Mouse (Mus musculus): ENCODE results near the gene Dst. TPM values are rescaled to one million over a fixed set of nuclear protein-coding genes. Genes with fewer than 3 reads are reported as not detected.

The Dst gene
- polyA plus RNA-seq, 1 experiment from 2014 or later: 23.5 TPM

DNA sequence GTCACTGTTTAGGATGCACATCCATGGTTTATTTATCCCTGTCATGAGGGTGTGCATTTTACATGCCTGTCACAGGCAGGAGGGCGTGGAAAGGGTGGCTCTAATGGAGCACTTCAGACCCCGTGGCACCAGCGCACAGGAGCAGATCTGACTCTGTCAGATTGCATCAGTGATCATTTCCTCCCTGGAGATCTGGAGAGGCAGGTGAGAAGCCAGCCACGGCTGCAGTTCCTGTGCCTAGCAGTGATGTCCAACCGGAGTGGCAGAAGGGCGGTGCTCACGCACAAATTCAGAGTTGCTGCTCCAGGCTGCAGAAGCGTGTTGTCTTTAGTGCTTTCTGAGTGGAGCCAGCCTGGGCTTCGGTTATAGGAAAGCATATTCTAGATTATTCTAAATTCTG, 86.2 kb downstream of the Dst start:
- no peak overlapping the region for H3K27ac ChIP-seq
- H3K9me3 ChIP-seq: no peaks in the 10 kb centered on the region
- H3K4me3 ChIP-seq: no peak overlapping the region
- H3K36me3 ChIP-seq: no peaks in the 10 kb centered on the region
- WGBS: 37% methylated on average over 9 of the region's 9 CpGs
- H3K9ac ChIP-seq: no peak overlapping the region
- ATAC-seq (ENCODE audit: low FRiP score, low read depth): no peak
- H3K27me3 ChIP-seq: no peaks in the 10 kb centered on the region
- H3K4me2 ChIP-seq (replicated peaks): no peak overlapping the region
- H3K4me1 ChIP-seq: 0 out of 2 replicates have a peak, but pooled peaks cover 9% of the 10 kb centered on the region

DNA sequence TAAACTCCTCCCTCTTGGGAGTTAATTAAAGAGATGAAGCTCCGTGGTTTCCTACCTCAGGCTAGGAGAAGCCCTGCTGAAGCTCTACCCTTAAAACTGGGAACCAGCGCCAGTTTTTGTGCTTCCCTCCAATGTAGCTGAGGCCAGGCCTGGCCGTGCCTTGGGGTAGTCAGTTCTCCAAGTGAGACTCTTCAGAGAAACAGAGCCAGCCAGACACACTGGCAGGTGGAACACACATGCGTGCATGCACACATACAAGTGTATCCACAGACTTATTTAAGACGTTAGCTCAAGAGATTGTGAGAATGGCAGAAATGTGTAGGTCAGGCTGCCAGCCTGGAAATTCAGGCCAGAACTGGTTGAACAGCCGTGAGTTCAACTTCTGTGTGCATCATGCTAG, 87.4 kb downstream of the Dst start:
- H3K27me3 ChIP-seq: no peaks in the 10 kb centered on the region
- no peak overlapping the region for H3K4me3 ChIP-seq
- 83% methylated on average over 6 of the region's 6 CpGs for WGBS
- no peak overlapping the region for H3K27ac ChIP-seq
- no peak for ATAC-seq (ENCODE audit: low FRiP score, low read depth)
- H3K4me1 ChIP-seq: 0 out of 2 replicates have a peak, but pooled peaks cover 9% of the 10 kb centered on the region
- no peaks in the 10 kb centered on the region for H3K36me3 ChIP-seq
- no peaks in the 10 kb centered on the region for H3K9me3 ChIP-seq
- no peak overlapping the region for H3K4me2 ChIP-seq (replicated peaks)
- no peak overlapping the region for H3K9ac ChIP-seq

DNA sequence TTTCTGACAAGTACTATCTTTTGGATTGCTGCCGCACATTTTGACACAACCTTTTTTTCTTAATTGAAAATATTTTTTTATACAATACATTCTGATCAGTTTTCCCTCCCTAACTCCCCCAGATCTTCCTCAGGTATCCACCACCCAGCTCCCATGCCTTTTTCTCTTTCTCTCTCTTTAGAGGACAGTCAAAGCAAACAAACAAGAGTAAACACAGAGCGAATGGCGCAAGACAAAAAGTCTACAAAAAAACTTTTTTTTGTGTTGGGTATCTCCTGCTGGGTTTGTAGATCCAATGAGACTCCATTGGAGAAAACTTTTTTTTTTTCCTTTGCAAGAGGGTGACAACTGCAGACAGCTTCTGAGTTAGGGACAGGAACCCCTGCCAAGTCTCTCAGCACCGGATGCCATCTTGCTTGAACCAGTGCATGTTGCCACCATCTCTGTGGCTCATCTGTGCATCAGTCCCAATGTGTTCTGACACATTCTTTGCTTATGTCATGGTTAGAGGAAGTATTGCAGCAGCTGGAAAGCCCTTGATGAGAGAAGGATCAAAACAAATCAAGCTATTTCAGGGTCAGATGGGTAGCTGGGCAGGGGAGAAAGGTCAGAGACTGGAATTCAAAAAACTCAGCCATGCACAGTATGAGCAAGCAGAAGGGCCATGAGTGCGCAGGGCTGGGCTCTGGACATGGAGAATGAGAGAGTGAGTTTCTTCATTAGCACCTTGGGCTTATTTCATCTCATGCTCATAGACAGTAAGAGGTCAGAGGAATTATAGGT, 88.3 kb downstream of the Dst start:
- Histone ChIP-seq H3K9ac (no peak overlapping the region), H3K27ac (no peak overlapping the region), H3K9me3 (no peaks in the 10 kb centered on the region), H3K27me3 (no peaks in the 10 kb centered on the region), H3K36me3 (no peaks in the 10 kb centered on the region), H3K4me2 (replicated peaks) (no peak overlapping the region), H3K4me3 (no peak overlapping the region), H3K4me1 (0 out of 2 replicates have a peak, but pooled peaks cover 9% of the 10 kb centered on the region)
- 94% methylated on average over 5 of the region's 5 CpGs for WGBS
- ATAC-seq (ENCODE audit: low FRiP score, low read depth): no peak

DNA sequence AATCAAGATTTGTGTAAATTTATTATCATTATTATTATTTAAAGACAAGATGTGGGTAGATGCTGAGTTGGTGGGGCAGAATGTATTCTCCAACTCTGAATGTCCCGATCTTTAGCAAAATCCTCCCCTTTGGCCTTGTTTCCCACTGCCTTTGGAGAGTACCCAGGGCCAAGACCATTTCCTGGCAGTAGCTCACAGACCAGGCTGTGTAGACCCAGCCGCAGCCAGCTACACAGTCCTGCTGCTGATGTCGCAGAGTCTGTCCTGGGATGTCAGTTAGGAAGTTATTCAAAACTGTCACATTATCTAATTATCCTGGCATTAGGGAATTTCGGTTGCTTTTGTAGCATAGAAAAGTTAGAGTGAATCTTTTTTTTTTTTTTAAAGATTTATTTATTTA, 94.3 kb downstream of the Dst start:
- Histone ChIP-seq H3K27me3 (no peaks in the 10 kb centered on the region), H3K4me3 (no peak overlapping the region), H3K9ac (no peak overlapping the region), H3K4me2 (replicated peaks) (no peak overlapping the region), H3K27ac (no peak overlapping the region), H3K36me3 (no peaks in the 10 kb centered on the region), H3K9me3 (no peaks in the 10 kb centered on the region), H3K4me1 (peaks cover 18% of the 10 kb centered on the region)
- 88% methylated on average over 4 of the region's 4 CpGs for WGBS
- ATAC-seq (ENCODE audit: low FRiP score, low read depth): no peak

DNA sequence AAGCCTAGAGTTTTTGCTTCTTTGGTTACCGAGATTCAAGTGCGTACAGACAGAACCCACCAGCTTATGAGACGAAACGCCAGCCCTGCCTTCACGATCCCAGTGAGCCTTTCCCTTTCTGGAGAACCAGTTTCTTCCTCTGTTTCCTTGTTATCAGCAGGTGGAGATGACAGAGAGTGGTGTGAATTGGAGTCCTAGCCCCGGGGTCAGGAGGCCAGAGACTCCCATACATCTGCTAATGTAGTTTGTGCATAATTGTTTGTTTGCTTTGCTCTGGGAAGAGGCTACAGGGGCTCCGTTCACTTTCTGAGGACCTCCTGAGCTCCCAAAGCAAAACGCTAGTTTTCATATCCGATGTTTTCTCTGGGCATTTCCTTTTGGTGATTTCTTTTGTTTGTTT, 94.9 kb downstream of the Dst start:
- Histone ChIP-seq H3K9ac (no peak overlapping the region), H3K27me3 (no peaks in the 10 kb centered on the region), H3K9me3 (no peaks in the 10 kb centered on the region), H3K4me3 (no peak overlapping the region), H3K4me2 (replicated peaks) (no peak overlapping the region), H3K4me1 (peaks cover 24% of the 10 kb centered on the region), H3K36me3 (no peaks in the 10 kb centered on the region), H3K27ac (no peak overlapping the region)
- 31% methylated on average over 9 of the region's 9 CpGs for WGBS
- no peak for ATAC-seq (ENCODE audit: low FRiP score, low read depth)

DNA sequence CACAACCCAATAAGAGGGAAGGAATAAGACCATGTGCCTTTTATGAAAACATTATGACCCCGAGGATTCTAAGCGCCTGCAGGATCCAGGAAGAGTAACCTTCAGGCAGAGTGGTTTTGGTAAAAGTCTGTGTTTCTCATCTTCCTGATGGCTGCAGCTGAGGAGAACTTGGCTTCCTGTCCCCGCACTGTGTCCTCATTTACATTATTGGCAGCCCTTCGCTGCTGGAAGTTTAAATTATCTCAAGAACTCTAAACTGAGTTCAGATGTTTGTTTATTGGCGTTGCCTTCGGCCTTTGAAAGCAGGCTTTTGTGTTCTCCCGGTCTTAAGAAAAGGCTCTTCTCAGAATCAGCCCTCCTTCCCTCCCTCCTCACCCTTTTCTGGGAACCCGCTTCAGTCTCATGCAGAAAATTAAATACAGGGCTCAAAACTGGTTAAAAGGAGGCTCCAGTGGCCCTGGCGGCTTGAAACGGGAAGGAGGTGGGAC, 97.3 kb downstream of the Dst start:
- Histone ChIP-seq H3K4me3 (peak overlapping the region; percentile 60), H3K4me2 (replicated peaks) (peak overlapping the region; percentile 74), H3K36me3 (no peaks in the 10 kb centered on the region), H3K9me3 (no peaks in the 10 kb centered on the region), H3K27me3 (peaks cover 6% of the 10 kb centered on the region), H3K4me1 (peaks cover 30% of the 10 kb centered on the region), H3K27ac (peak overlapping the region; percentile 53), H3K9ac (peak overlapping the region; percentile 68)
- peak; percentile 57; the same call in 1 of the 2 replicates for ATAC-seq (ENCODE audit: low FRiP score, low read depth)
- WGBS: 5% methylated on average over 10 of the region's 10 CpGs

DNA sequence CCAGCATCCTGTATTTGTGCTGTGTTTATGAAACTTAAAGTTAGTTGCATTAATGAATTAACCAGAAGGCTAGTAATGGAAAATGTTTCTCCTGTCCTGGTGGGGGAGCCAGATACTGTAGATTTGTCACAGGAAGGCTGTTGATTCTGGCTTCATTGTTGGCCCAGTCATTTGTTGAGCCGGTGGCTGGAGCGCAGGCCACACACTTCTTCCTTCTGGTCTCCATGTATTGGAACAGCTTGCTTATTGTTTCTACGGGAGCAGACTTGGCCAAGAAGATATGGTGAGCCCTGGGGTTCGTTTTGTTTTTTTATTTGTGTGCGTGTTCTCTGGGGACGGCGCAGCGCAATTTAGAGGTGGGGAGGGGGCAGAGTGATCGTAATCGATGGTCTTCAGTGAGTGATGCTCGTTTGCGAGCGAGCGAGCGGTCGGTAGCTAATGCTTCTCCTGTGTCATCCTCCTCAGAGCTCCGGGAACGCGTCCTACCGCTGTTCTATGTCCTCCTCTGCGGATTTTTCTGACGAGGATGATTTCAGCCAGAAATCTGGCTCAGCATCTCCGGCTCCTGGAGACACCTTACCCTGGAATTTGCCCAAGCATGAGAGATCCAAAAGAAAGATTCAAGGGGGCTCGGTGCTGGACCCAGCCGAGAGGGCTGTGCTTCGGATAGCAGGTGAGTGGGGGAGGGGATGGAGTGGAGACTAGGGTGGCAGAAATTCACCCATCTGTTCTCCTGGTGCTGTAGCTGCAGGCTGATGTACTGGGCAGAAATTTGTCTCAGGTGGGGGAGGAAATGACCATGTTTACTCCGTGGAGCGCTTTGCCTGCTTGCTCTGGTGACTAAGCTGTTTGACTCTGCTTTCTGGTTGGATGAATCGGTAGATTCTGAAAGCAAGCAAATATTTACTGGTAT, 98.0 kb downstream of the Dst start:
- H3K9me3 ChIP-seq: no peaks in the 10 kb centered on the region
- peaks cover 9% of the 10 kb centered on the region for H3K27me3 ChIP-seq
- peak overlapping the region; percentile 80 for H3K27ac ChIP-seq
- no peaks in the 10 kb centered on the region for H3K36me3 ChIP-seq
- H3K4me3 ChIP-seq: peak overlapping the region; percentile 60
- ATAC-seq (ENCODE audit: low FRiP score, low read depth): peak; percentile 81
- H3K4me1 ChIP-seq: peaks cover 32% of the 10 kb centered on the region
- H3K9ac ChIP-seq: peak overlapping the region; percentile 68
- H3K4me2 ChIP-seq (replicated peaks): peak overlapping the region; percentile 74
- WGBS: 1% methylated on average over 29 of the region's 29 CpGs

DNA sequence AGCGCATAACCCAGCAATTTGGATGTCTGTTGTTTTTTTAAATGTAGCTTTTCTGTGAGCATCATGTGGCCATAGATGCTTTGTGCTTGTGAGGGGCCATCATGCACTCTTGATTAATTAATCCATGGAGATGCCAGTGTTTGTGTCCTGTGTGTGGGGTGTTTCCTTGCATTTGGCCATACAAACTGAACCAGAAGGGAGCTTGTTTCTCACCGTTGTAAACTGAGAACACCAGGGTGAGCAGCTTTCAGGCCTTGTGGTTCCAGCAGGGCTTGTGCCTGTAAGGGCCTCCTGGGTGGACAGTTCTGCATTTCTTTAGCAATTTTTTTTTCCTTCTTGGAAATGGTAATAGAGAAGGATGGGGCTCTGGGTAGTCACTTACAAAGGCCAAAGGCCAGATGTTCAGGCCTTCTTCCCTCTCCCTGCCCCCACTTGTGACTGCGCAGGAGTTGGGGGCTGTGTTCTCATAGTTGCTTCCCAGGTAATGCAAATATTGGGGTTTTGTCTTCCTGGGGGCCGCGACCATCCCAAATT, 98.9 kb downstream of the Dst start:
- Histone ChIP-seq H3K4me2 (replicated peaks) (peak overlapping the region; percentile 74), H3K36me3 (no peaks in the 10 kb centered on the region), H3K9ac (peak overlapping the region; percentile 68), H3K4me3 (peak overlapping the region; percentile 60), H3K27me3 (peaks cover 11% of the 10 kb centered on the region), H3K4me1 (peaks cover 37% of the 10 kb centered on the region), H3K9me3 (no peaks in the 10 kb centered on the region), H3K27ac (peak overlapping the region; percentile 17; the same call in 1 of the 2 replicates)
- no peak for ATAC-seq (ENCODE audit: low FRiP score, low read depth)
- 27% methylated on average over 5 of the region's 5 CpGs for WGBS

DNA sequence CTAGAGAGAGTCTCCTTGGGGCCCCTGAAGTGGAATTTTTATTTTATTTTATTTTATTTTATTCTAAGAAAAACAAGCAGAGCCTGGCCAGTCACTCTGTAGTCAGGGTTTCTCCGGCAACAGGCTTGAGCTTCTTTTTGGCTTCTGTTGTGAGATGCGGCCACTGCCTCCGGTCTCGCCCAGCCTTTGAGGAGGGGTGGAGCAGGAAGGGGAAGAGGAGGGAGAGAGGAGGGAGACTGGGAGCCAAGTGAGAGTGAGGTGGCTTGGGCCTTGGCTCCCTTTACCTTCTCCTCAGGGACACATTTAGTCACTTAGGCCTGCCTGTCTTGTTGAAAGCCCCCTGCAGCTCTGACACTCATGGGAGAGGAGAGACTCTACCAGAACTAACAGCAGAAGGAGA, 99.4 kb downstream of the Dst start:
- WGBS: 48% methylated on average over 4 of the region's 4 CpGs
- Histone ChIP-seq H3K4me1 (peaks cover 41% of the 10 kb centered on the region), H3K4me3 (peak overlapping the region; percentile 60), H3K9ac (peak overlapping the region; percentile 68), H3K9me3 (no peaks in the 10 kb centered on the region), H3K27ac (peak overlapping the region; percentile 17; the same call in 1 of the 2 replicates), H3K36me3 (no peaks in the 10 kb centered on the region), H3K4me2 (replicated peaks) (peak overlapping the region; percentile 74), H3K27me3 (peaks cover 11% of the 10 kb centered on the region)
- ATAC-seq (ENCODE audit: low FRiP score, low read depth): no peak

DNA sequence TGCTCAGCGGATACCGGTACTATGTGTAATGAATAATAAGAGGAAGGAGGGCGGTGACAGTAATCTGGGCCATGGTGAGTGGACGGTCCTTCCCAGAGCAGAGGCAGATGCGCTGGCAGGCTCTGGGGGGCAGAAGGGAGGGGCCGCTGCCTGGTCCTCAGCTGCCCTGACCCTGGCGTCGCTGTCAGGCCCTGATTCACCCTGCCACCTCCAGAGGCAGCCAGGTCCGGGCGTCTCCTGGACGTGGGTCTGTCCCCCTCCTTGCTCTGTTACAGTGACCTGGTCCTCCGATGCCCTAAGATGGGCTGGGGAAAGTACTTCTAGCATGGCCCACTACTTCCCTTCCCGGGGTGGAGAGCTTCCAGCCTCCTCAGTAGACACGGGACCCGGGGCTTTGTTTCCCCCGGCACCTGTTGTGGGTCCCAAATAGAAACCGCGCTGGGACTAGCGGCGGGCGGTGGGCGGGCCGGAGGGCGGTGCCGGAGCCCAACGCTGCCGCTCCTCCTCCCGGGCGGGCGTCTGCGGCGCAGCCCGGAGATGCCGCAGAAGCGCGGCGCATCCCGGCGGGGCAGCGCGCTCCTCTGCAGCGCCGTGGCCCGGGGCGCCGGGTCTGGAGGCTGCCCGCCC, 103.1 kb downstream of the Dst start:
- Histone ChIP-seq H3K27me3 (peaks cover 11% of the 10 kb centered on the region), H3K4me2 (replicated peaks) (peak overlapping the region; percentile 98), H3K4me3 (peak overlapping the region; percentile 83), H3K27ac (no peak overlapping the region), H3K4me1 (peaks cover 41% of the 10 kb centered on the region), H3K36me3 (no peaks in the 10 kb centered on the region), H3K9me3 (no peaks in the 10 kb centered on the region), H3K9ac (peak overlapping the region; percentile 86)
- ATAC-seq (ENCODE audit: low FRiP score, low read depth): peak; percentile 85
- 2% methylated on average over 46 of the region's 47 CpGs for WGBS

DNA sequence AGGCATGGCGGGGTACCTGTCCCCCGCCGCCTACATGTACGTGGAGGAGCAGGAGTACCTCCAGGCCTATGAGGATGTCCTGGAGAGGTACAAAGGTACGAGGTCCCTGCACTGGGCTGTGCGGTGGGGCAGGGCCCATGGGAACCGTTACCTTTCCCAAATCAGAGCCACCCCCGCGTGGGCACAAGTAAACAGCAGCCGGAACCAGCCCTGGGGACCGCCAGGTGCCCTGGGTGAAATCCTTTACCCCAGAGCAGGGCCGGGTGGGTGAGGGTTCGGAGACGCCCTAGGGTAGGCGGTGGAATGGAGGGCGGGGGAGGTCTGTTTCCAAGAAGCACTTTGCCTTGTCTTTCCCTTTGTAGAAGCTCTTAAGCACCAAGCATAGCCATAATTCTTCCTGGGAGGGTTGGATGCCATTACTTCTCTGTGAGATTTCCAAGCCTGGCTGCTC, 103.8 kb downstream of the Dst start:
- peak overlapping the region; percentile 83 for H3K4me3 ChIP-seq
- H3K4me1 ChIP-seq: peaks cover 41% of the 10 kb centered on the region
- WGBS: 0% methylated on average over 15 of the region's 16 CpGs
- peaks cover 11% of the 10 kb centered on the region for H3K27me3 ChIP-seq
- no peak overlapping the region for H3K27ac ChIP-seq
- peak overlapping the region; percentile 98 for H3K4me2 ChIP-seq (replicated peaks)
- H3K9ac ChIP-seq: peak overlapping the region; percentile 86
- ATAC-seq (ENCODE audit: low FRiP score, low read depth): peak; percentile 33; the same call in 1 of the 2 replicates
- no peaks in the 10 kb centered on the region for H3K9me3 ChIP-seq
- no peaks in the 10 kb centered on the region for H3K36me3 ChIP-seq

All from limb, embryonic 13.5 days (tissue).